Mouse (Mus musculus): ENCODE measurements around the gene Gm5089.

Gm5089 gene

GRCm38 (mm10) chr14:122426529-122427203, 24.2 kb downstream of the Gm5089 start:
- DNase-seq (ENCODE audit: low read depth, low spot score), result no peak

GRCm38 (mm10) chr14:122424441-122424840, 26.5 kb downstream of the Gm5089 start:
- no peak for DNase-seq (ENCODE audit: low read depth, low spot score)

GRCm38 (mm10) chr14:122416166-122416771, 34.6 kb downstream of the Gm5089 start:
- no peak for DNase-seq (ENCODE audit: low read depth, low spot score)

- no peak for DNase-seq (ENCODE audit: low read depth, low spot score)
These were observed 36.1 kb downstream of the Gm5089 start for GRCm38 (mm10) chr14:122414786-122415185.

GRCm38 (mm10) chr14:122413542-122413928, 37.4 kb downstream of the Gm5089 start:
- DNase-seq (ENCODE audit: low read depth, low spot score), result no peak

GRCm38 (mm10) chr14:122412841-122413541, 37.9 kb downstream of the Gm5089 start:
- no peak for DNase-seq (ENCODE audit: low read depth, low spot score)

GRCm38 (mm10) chr14:122406541-122407219, 44.2 kb downstream of the Gm5089 start:
- DNase-seq (ENCODE audit: low read depth, low spot score), result no peak

- DNase-seq (ENCODE audit: low read depth, low spot score), result no peak
These were observed 44.9 kb downstream of the Gm5089 start for GRCm38 (mm10) chr14:122405897-122406540.

- no peak for DNase-seq (ENCODE audit: low read depth, low spot score)
These were observed 45.7 kb downstream of the Gm5089 start for GRCm38 (mm10) chr14:122405236-122405635.

- no peak for DNase-seq (ENCODE audit: low read depth, low spot score)
These were observed 46.2 kb downstream of the Gm5089 start for GRCm38 (mm10) chr14:122404596-122405154.

GRCm38 (mm10) chr14:122403422-122403940, 47.4 kb downstream of the Gm5089 start:
- DNase-seq (ENCODE audit: low read depth, low spot score), result no peak

- no peak for DNase-seq (ENCODE audit: low read depth, low spot score)
These were observed 48.1 kb downstream of the Gm5089 start for GRCm38 (mm10) chr14:122402716-122403258.

- no peak for DNase-seq (ENCODE audit: low read depth, low spot score)
These were observed 49.0 kb downstream of the Gm5089 start for GRCm38 (mm10) chr14:122401886-122402285.

GRCm38 (mm10) chr14:122399906-122400305, 51.0 kb downstream of the Gm5089 start:
- DNase-seq (ENCODE audit: low read depth, low spot score), result no peak

- no peak for DNase-seq (ENCODE audit: low read depth, low spot score)
These were observed 52.2 kb downstream of the Gm5089 start for GRCm38 (mm10) chr14:122398676-122399075.

GRCm38 (mm10) chr14:122393119-122393518, 57.8 kb downstream of the Gm5089 start:
- DNase-seq (ENCODE audit: low read depth, low spot score), result no peak

- DNase-seq (ENCODE audit: low read depth, low spot score), result no peak
These were observed 60.0 kb downstream of the Gm5089 start for GRCm38 (mm10) chr14:122390935-122391334.

- DNase-seq (ENCODE audit: low read depth, low spot score), result no peak
These were observed 61.1 kb downstream of the Gm5089 start for GRCm38 (mm10) chr14:122389684-122390370.

- no peak for DNase-seq (ENCODE audit: low read depth, low spot score)
These were observed 62.4 kb downstream of the Gm5089 start for GRCm38 (mm10) chr14:122388431-122389031.

GRCm38 (mm10) chr14:122387781-122388180, 63.1 kb downstream of the Gm5089 start:
- DNase-seq (ENCODE audit: low read depth, low spot score), result no peak

All from A20 (cell line).